Mouse (Mus musculus) kidney, embryonic 14.5 days (tissue): ENCODE data around the gene Hnrnpdl. TPM values are rescaled to one million over a fixed set of nuclear protein-coding genes. Genes with fewer than 3 reads are reported as not detected.
A peak's percentile ranks its signal among the peaks of the same experiment; 100 is the strongest.

Experiments used
- ATAC-seq: fragments of 200-750 bp; cut with Nextera tagmentation; 2 replicates; pipeline ENCODE4 v1.8.0; 2017; ENCODE audit warnings: moderate number of reproducible peaks, mild to moderate bottlenecking, moderate TSS enrichment, moderate library complexity; ENCODE audit not compliant: low FRiP score, low TSS enrichment
- H3K27ac ChIP-seq: fragments of 300-500 bp; sonication (generic); 2 replicates; pipeline ENCODE4 v1.5.1; 2014; ENCODE audit warnings: low read depth, mild to moderate bottlenecking, low read length, moderate library complexity, mixed read lengths
- H3K27me3 ChIP-seq: fragments of 300-500 bp; sonication (generic); 2 replicates; pipeline ENCODE4 v1.6.1; 2014; ENCODE audit warnings: mild to moderate bottlenecking, low read length; ENCODE audit not compliant: control insufficient read depth, insufficient read depth
- H3K36me3 ChIP-seq: fragments of 300-500 bp; sonication (generic); 2 replicates; pipeline ENCODE4 v1.6.1; 2014; ENCODE audit warnings: low read length, mixed read lengths; ENCODE audit not compliant: control insufficient read depth, insufficient read depth
- H3K4me1 ChIP-seq: fragments of 300-500 bp; sonication (generic); 2 replicates; pipeline ENCODE4 v1.6.1; 2014; ENCODE audit warnings: low read length, mixed read lengths; ENCODE audit not compliant: control insufficient read depth, insufficient read depth
- H3K4me2 ChIP-seq: fragments of 300-500 bp; sonication (generic); replicated peaks from 2 replicates; pipeline ENCODE4 v1.6.1; 2014; ENCODE audit warnings: low read depth, mild to moderate bottlenecking, low read length
- H3K4me3 ChIP-seq: fragments of 300-500 bp; sonication (generic); 2 replicates; pipeline ENCODE4 v1.5.1; 2014; ENCODE audit warnings: mild to moderate bottlenecking, low read length
- H3K9ac ChIP-seq: fragments of 300-500 bp; sonication (generic); 2 replicates; pipeline ENCODE4 v1.6.1; 2014; ENCODE audit warnings: low read depth, mild to moderate bottlenecking, low read length, moderate library complexity
- H3K9me3 ChIP-seq: fragments of 300-500 bp; sonication (generic); 2 replicates; pipeline ENCODE4 v1.6.1; 2016; ENCODE audit warnings: low read length; ENCODE audit not compliant: control insufficient read depth
- WGBS: fragments of 180-500 bp; shearing (Covaris S2); extraction: QIAGEN DNeasy Blood & Tissue Kit; methylation state at CpG from one replicate; pipeline ENCODE4 v1.1.7; 2014; 5-methylcytosine and 5-hydroxymethylcytosine counted together
- polyA plus RNA-seq: library from polyadenylated mRNA; unstranded; fragments of >200 nt; fragmentation: Nextera tagmentation; extraction: Ambion mirVana; gene quantifications from 2 replicates; pipeline ENCODE4 v1.2.1, GENCODE M21; 2014

The Hnrnpdl gene
- polyA plus RNA-seq, result 205 and 217 TPM in 2 replicates

DNA sequence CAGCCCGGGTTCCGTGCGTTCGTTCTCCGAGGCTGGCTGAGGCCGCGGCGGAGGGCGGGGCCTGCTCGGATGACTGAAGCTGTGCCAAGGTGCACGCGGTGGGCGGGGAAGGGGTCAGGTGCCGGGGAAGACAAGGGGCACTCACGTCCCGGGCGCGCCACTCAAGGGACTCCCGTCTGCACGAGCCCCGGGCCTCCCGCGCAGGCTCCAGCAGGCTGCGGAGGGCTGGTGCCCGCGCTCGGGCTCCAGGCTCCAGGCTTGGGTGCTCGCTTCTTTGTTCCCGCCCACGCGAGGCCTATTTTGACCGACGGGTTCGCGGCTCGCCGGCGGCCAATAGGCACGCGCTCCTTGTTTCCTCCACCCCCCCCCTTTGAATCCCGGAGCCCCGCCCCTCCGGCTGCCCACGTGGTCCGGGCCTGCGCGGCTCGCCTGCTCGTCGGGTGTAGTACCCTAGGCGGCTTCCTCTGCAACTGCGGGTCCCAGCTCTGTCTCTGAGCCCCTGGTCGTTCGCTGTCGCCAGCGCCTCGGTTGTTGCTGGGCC, at the start of gene Hnrnpdl, which contains the start of gene Enoph1:
Hnrnpdl (minus strand) TSS at position 63 of the 541 bp plus-strand sequence.
Enoph1 (plus strand) TSS at position 384 of the 541 bp plus-strand sequence.
- Histone ChIP-seq H3K4me1 (peaks cover 5% of the 10 kb centered on the region; the same call in 1 of the 2 replicates), H3K27me3 (no peaks in the 10 kb centered on the region), H3K4me2 (peak within 1 kb of the TSS; percentile 87), H3K4me3 (peak within 1 kb of the TSS; percentile 96), H3K36me3 (peaks cover 28% of the 10 kb centered on the region), H3K9me3 (no peaks in the 10 kb centered on the region), H3K27ac (peak within 1 kb of the TSS; percentile 99), H3K9ac (peak within 1 kb of the TSS; percentile 98)
- WGBS, result under 1% methylated on average over 57 of the region's 57 CpGs
- peak; percentile 87 for ATAC-seq

DNA sequence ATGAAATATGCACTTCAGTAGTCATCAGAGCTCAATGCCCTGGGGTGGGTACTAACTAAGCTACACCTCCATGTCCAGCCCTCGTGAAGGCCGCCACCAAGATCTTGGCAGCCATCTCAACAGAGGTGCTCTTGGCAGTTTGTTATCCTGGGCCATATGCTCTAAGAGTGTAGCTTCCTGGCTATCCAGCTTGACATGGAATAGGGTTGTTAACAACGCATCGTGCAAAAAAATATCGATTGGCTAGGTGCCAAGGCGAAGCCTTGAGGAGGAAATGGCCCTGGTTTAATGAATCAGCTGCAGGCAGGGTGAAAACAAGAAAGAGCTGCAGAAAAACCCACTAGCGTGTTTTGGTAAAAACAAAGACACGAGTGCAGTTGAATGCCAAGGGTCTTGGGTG, 45.6 kb upstream of the Hnrnpdl start:
- H3K4me3 ChIP-seq, result no peak overlapping the region
- no peak overlapping the region for H3K27ac ChIP-seq
- no peaks in the 10 kb centered on the region for H3K9me3 ChIP-seq
- WGBS, result 53% methylated on average over 8 of the region's 8 CpGs
- H3K4me2 ChIP-seq, result no peak overlapping the region
- no peaks in the 10 kb centered on the region for H3K27me3 ChIP-seq
- no peak for ATAC-seq
- peaks cover 11% of the 10 kb centered on the region for H3K4me1 ChIP-seq
- no peaks in the 10 kb centered on the region for H3K36me3 ChIP-seq
- H3K9ac ChIP-seq, result no peak overlapping the region

DNA sequence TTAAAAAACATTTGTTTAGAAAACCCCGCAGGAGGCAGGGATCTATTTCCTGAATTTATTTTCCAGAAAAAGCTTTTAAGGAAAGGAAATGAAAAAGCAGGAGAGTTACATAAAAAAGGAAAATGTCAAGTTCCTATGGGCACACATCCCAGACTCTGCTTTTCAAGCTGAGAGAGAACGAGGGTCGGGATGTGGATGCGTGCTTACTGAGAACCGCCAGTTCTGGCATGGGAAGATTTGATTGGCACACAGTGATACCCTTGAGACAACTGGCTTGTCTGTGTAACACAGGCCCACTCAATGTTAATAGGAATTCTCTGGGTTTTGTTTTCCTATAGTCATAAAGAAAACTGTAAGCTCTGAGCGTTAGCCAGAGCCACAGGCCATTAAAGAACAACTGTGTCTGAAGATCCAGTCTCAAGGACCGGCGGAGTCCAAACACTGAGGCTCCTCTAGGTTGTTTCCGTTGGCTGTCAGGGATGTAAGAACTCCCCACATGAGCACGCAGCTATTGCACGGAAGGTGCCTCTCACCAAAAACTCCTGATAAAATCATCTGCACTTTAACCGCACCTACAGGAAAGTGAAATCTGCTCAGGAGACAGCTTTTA, 44.6 kb upstream of the Hnrnpdl start:
- H3K36me3 ChIP-seq, result no peaks in the 10 kb centered on the region
- no peak overlapping the region for H3K4me2 ChIP-seq
- no peak overlapping the region for H3K9ac ChIP-seq
- no peak for ATAC-seq
- H3K4me3 ChIP-seq, result no peak overlapping the region
- H3K4me1 ChIP-seq, result peaks cover 15% of the 10 kb centered on the region
- no peaks in the 10 kb centered on the region for H3K27me3 ChIP-seq
- no peak overlapping the region for H3K27ac ChIP-seq
- H3K9me3 ChIP-seq, result no peaks in the 10 kb centered on the region
- 56% methylated on average over 12 of the region's 12 CpGs for WGBS

DNA sequence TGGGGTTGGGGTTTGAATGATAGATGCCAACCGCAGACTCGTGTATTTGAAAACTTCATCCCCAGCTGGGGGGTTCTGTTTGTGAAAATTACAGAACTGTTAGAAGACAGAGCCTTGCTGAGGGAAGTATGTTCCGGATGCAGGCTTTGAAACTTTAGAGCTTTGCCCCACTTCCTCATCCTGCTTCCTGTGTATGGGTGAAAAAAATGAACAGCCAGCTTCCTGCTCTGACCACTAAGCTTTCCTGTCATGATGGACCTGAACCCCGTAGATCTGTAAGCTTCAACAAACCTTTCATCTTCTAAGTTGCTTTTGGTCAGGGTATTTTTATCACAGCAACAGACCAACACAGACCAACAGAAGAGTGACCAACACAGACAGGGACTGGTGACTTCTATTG, 42.5 kb upstream of the Hnrnpdl start:
- Histone ChIP-seq H3K9me3 (no peaks in the 10 kb centered on the region), H3K4me2 (no peak overlapping the region), H3K4me3 (no peak overlapping the region), H3K4me1 (peaks cover 20% of the 10 kb centered on the region), H3K36me3 (no peaks in the 10 kb centered on the region), H3K9ac (no peak overlapping the region), H3K27me3 (no peaks in the 10 kb centered on the region), H3K27ac (no peak overlapping the region)
- WGBS, result 88% methylated on average over 4 of the region's 4 CpGs
- no peak for ATAC-seq

DNA sequence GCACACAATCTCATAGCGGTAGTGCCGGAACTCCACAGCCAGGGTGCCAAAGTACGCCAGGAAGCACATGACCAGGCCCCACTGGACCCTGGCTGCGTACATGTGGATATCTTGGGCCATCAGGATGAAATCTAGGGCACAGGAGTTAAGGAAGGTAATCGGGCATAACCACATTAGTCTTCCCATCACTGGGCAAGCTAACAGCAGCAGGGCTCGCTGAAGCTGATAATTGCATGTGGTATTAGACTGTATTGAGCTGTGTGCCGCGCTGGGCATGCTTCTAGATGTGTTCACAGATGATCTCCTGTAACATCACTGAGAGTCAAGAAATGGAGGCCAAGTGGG, 40.4 kb upstream of the Hnrnpdl start:
- peaks cover 13% of the 10 kb centered on the region; the same call in 1 of the 2 replicates for H3K4me1 ChIP-seq
- H3K4me2 ChIP-seq, result peak overlapping the region; percentile 55; the same call in 1 of the 2 replicates
- 0 out of 2 replicates have a peak, but pooled peaks have one; percentile 36 for ATAC-seq
- WGBS, result 61% methylated on average over 8 of the region's 8 CpGs
- no peak overlapping the region for H3K4me3 ChIP-seq
- 0 out of 2 replicates have a peak overlapping the region, but pooled peaks have one; percentile 40 for H3K9ac ChIP-seq
- H3K27me3 ChIP-seq, result no peaks in the 10 kb centered on the region
- no peaks in the 10 kb centered on the region for H3K9me3 ChIP-seq
- no peak overlapping the region for H3K27ac ChIP-seq
- H3K36me3 ChIP-seq, result no peaks in the 10 kb centered on the region; the same call in 1 of the 2 replicates

DNA sequence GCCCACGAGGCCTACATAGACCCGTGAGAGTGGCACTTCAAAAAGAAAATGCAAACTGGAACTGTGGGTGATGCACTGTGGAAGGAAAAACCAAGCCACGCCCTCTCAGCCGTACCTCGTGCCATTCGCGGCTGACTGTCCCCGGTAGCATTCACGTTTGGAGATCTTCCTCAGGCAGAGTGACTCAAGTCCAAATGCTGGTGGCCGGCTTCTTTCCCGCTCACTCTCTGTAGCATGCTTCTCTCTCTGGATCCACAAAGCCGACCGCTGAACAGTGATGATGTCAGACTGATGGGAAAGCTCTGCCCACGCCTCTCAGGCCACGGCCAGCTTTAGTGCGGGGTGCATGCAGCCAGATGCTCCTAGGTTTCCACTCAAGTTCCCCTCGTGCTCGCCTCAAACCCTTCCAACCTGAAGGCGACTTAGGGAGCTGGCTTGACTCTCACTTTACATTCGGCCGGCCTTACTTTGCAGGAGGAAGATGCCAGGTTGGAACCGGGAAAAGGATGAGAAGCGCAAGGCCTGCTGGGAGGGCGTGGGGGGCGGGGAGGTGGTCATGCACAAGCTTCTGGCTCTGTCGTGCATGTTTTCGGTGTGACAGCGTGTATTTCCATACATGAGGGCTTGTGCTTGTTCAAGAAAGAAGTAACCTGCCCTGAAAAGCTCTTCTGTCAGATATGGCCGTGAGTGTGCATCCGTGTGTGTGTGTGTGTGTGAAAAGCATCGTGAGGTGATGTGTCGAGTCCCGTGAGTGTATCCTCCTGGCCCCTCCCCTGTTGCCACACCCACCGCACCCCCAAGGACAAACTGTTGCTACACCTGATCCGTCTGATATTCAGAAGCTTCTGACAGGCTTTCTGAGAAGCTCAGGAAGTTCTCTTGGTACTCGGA, 39.8 kb upstream of the Hnrnpdl start:
- Histone ChIP-seq H3K4me2 (peak overlapping the region; percentile 55), H3K36me3 (no peaks in the 10 kb centered on the region; the same call in 1 of the 2 replicates), H3K27me3 (no peaks in the 10 kb centered on the region), H3K9me3 (no peaks in the 10 kb centered on the region), H3K4me3 (peak overlapping the region; percentile 33), H3K27ac (no peak overlapping the region), H3K9ac (peak overlapping the region; percentile 40; the same call in 1 of the 2 replicates), H3K4me1 (peaks cover 13% of the 10 kb centered on the region; the same call in 1 of the 2 replicates)
- peak; percentile 78 for ATAC-seq
- WGBS, result 30% methylated on average over 36 of the region's 36 CpGs

DNA sequence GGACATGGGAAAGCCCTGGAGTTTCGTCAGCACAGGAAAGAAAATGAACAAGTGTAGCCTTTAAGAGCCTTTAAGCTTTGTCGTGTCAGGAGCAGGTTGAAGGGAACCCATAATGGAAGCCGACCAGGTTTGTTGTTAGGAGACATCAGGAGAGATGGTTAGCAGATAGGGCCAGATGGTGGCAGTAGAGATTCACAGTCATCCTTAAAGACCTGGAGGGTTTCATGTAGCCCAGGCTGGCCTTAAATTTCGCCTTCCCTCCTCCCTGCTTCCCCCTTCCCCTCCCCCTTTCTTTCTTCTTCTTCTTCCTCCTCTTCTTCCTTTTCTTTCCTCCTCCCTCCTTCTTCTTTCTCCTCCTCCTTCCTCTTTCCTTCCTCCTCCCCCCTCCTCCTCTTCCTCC, 35.1 kb upstream of the Hnrnpdl start:
- peaks cover 11% of the 10 kb centered on the region for H3K36me3 ChIP-seq
- 48% methylated on average over 4 of the region's 4 CpGs for WGBS
- no peak overlapping the region for H3K27ac ChIP-seq
- no peaks in the 10 kb centered on the region for H3K9me3 ChIP-seq
- no peak overlapping the region for H3K9ac ChIP-seq
- H3K4me2 ChIP-seq, result no peak overlapping the region
- no peaks in the 10 kb centered on the region for H3K27me3 ChIP-seq
- no peak for ATAC-seq
- H3K4me3 ChIP-seq, result no peak overlapping the region
- H3K4me1 ChIP-seq, result peaks cover 5% of the 10 kb centered on the region; the same call in 1 of the 2 replicates

DNA sequence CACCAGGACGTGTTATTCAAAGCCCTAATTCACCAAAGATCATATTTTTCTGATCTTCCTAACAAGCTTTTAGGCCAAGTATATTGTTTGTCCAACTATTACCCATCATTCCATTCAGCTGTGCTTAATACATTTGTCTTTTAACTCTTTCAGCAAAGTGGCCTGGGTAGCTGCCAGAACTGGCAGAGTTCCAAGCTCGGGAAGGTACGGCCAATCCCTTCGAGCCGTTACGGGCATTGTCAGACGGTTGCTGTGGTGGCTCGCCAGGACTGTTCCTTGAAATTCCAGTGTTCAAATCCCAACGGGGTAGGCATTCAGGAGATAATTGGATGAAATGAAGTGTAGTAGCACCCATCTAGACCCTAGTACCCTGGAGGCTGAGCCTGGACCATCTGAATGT, 33.1 kb upstream of the Hnrnpdl start:
- 92% methylated on average over 9 of the region's 9 CpGs for WGBS
- Histone ChIP-seq H3K4me3 (no peak overlapping the region), H3K27me3 (no peaks in the 10 kb centered on the region), H3K4me1 (no peaks in the 10 kb centered on the region; the same call in 1 of the 2 replicates), H3K9me3 (no peaks in the 10 kb centered on the region), H3K4me2 (no peak overlapping the region), H3K9ac (no peak overlapping the region), H3K27ac (no peak overlapping the region), H3K36me3 (peaks cover 25% of the 10 kb centered on the region)
- ATAC-seq, result no peak
